Mouse (Mus musculus) left cerebral cortex, postnatal 14 days (tissue): ENCODE measurements at regions not wholly inside any gene's neighbourhood (a gene's known extent, or its start where the extent isn't known, plus 50 kb on each side); places are given as distances from the start of the nearest gene placed in this dataset.
"Not testable (repeated sequence)": the region's sequence is repeated elsewhere in the genome, so short reads cannot be mapped to it uniquely, and the experiment has no call there.

ENCODE experiments used
- DNase-seq, 2 experiments: peaks; one replicate each; pipeline ENCODE4 v3.0.0; 2021 to 2022; ENCODE audit warnings: low spot score in 2 of 2, mixed read lengths in 1 of 2
- intact Hi-C: fragments of 180-260 bp; cut with DNase I; formaldehyde crosslinking; loops from one replicate; pipeline ENCODE4 v1.15.1; 2025

GRCm38 (mm10) chr9:82300046-82300445 lies 436.6 kb downstream of the Mei4 start:
- peak in 1 of 2 experiments; percentile 6 for DNase-seq
- intact Hi-C loops, result no loop called here

- no peak for DNase-seq
- intact Hi-C loops, result no loop called here
These were observed 442.8 kb downstream of the Mei4 start for GRCm38 (mm10) chr9:82306285-82306684.

- DNase-seq, result no peak
- intact Hi-C loops, result no loop called here
These were observed 449.0 kb downstream of the Mei4 start for GRCm38 (mm10) chr9:82312466-82312865.

- intact Hi-C loops, result no loop called here
- DNase-seq, result no peak
These were observed 477.0 kb downstream of the Mei4 start for GRCm38 (mm10) chr9:82340452-82340851.

- DNase-seq, intact Hi-C loops: not testable (repeated sequence)
These were observed 478.6 kb upstream of the Irak1bp1 start for GRCm38 (mm10) chr9:82350784-82351183.

- intact Hi-C loops, result no loop called here
These were observed 469.8 kb upstream of the Irak1bp1 start for GRCm38 (mm10) chr9:82359573-82359972.

GRCm38 (mm10) chr9:82402355-82402754 lies 427.0 kb upstream of the Irak1bp1 start:
- intact Hi-C loops, result no loop called here
- DNase-seq, result peak in 1 of 2 experiments; percentile 1

More at GRCm38 (mm10) chr9:82359573-82359972, 469.8 kb upstream of the Irak1bp1 start:
- DNase-seq, result no peak

- intact Hi-C loops, result no loop called here
- no peak for DNase-seq
These were observed 425.3 kb upstream of the Irak1bp1 start for GRCm38 (mm10) chr9:82404010-82404409.

- intact Hi-C loops, result no loop called here
- no peak for DNase-seq
These were observed 422.2 kb upstream of the Irak1bp1 start for GRCm38 (mm10) chr9:82407177-82407576.

- DNase-seq, result no peak
- intact Hi-C loops, result no loop called here
These were observed 420.4 kb upstream of the Irak1bp1 start for GRCm38 (mm10) chr9:82408969-82409368.
